8 mouse cellular contexts compared by ENCODE assay signal in the genomic region with DNA sequence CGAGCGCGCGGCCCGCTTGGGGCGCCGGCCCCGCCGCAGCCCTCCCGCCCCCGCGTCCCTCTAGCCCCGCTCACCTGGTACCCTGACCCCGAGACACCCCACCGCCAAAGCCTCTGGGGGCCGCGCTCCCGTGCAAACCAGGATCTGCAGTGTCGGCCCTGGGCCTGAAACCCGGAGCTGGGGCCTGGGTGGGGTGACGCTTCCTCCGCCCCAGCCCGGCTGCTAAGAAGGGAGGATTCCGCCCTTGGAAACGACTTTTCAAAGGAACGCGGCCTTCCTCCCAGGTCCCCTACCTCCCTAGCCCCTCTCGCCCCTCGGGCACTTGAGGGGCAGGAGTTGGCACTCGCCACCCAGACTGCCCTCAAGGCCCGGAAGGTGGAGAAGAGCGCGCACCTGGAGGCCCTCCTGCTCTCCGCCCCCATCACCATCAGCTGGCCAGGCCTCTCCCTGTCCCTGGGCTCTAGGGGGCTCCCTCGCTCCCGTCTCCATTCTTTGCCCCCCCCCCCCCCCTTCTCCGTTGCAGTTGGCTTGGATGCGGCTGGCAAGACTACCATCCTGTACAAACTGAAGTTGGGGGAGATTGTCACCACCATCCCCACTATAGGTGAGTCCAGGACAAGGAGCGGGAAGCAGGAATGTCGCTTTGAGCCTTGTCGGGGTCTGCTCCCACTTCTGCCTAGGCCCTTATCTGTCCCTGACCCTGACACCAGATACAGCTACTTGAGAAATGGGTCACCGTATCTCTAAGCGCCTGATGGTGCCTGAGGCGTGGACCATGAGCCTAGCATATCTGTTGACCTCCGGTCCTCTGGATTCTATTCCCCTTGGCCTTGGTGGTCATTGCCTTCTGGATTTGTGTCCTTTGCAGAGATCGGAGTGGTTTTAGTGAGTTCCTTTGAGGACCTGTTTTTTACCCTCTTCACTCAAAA. TPM values are rescaled to one million over a fixed set of nuclear protein-coding genes. Genes with fewer than 3 reads are reported as not detected.
DNase-seq lines count a peak whose midpoint lies in the region; ATAC-seq and TF ChIP-seq lines count a peak whose summit lies in the region.

No protein-coding gene starts in this region.

- H3K27me3 ChIP-seq in erythroblast, embryonic 14.5 days (ENCODE audit: control insufficient read depth), result no peaks in the 10 kb centered on the region
- H3K27me3 ChIP-seq in heart, postnatal 0 days (ENCODE audit: control insufficient read depth, insufficient read depth, low read length), result no peaks in the 10 kb centered on the region
- H3K27me3 ChIP-seq in lung, embryonic 15.5 days, result no peaks in the 10 kb centered on the region

- no peak for TF ChIP-seq CTCF in bone marrow, adult 2 months (IDR thresholded peaks at IDR 0.05; ENCODE audit: control insufficient read depth, insufficient read depth, low read length)
- 0 out of 2 replicates have a peak, but pooled peaks have one; percentile 8 for TF ChIP-seq CTCF in heart, postnatal 0 days (IDR thresholded peaks at IDR 0.05; ENCODE audit: low read depth)

- H3K4me3 ChIP-seq in bone marrow, adult 2 months (replicated peaks; ENCODE audit: control insufficient read depth, low read depth, low read length), result peak overlapping the region; percentile 97
- H3K4me3 ChIP-seq in erythroblast, embryonic 14.5 days (replicated peaks), result peak overlapping the region; percentile 79
- peak overlapping the region; percentile 100 for H3K4me3 ChIP-seq in heart, postnatal 0 days (ENCODE audit: low read depth, low read length)
- H3K4me3 ChIP-seq in lung, embryonic 15.5 days, result peak overlapping the region; percentile 92

- TF ChIP-seq EP300 in heart, postnatal 0 days (IDR thresholded peaks at IDR 0.05; ENCODE audit: low read depth), result no peak

- peak; percentile 21 for TF ChIP-seq POLR2A in bone marrow, adult 2 months (IDR thresholded peaks at IDR 0.05; ENCODE audit: borderline replicate concordance, control insufficient read depth, low read depth, low read length)

- peaks cover 65% of the 10 kb centered on the region for H3K36me3 ChIP-seq in erythroblast, embryonic 14.5 days (ENCODE audit: control insufficient read depth)
- peaks cover 18% of the 10 kb centered on the region for H3K36me3 ChIP-seq in heart, postnatal 0 days (replicated peaks; ENCODE audit: control insufficient read depth, insufficient read depth, low read length)
- H3K36me3 ChIP-seq in lung, embryonic 15.5 days, result peaks cover 21% of the 10 kb centered on the region

- WGBS in bone marrow, adult 2 months, result 10% methylated on average over 46 of the region's 46 CpGs
- WGBS in heart, postnatal 0 days, result 6% methylated on average over 29 of the region's 46 CpGs
- 6% methylated on average over 44 of the region's 46 CpGs for WGBS in lung, embryonic 15.5 days

- H3K4me2 ChIP-seq in heart, postnatal 0 days (ENCODE audit: low read depth, low read length), result peak overlapping the region; percentile 84
- peak overlapping the region; percentile 62 for H3K4me2 ChIP-seq in lung, embryonic 15.5 days

- ATAC-seq in heart, postnatal 0 days (ENCODE audit: insufficient read depth, low read depth), result peak; percentile 32
- ATAC-seq in lung, embryonic 15.5 days (ENCODE audit: borderline replicate concordance, extremely low read depth, low FRiP score, low TSS enrichment), result peak; percentile 49

- no peaks in the 10 kb centered on the region; the same call in none of the 2 replicates for H3K4me1 ChIP-seq in bone marrow, adult 2 months (ENCODE audit: control insufficient read depth, insufficient read depth, low read length)
- peaks cover 71% of the 10 kb centered on the region for H3K4me1 ChIP-seq in erythroblast, embryonic 14.5 days (ENCODE audit: control insufficient read depth)
- H3K4me1 ChIP-seq in heart, postnatal 0 days (ENCODE audit: control insufficient read depth, insufficient read depth), result peaks cover 33% of the 10 kb centered on the region
- peaks cover 34% of the 10 kb centered on the region for H3K4me1 ChIP-seq in lung, embryonic 15.5 days

- H3K9ac ChIP-seq in heart, postnatal 0 days (replicated peaks; ENCODE audit: low read depth, low read length), result peak overlapping the region; percentile 98
- peak overlapping the region; percentile 97 for H3K9ac ChIP-seq in lung, embryonic 15.5 days

- DNase-seq in CD8-positive naive resting alpha-beta T cell, adult 2 months (ENCODE audit: low read depth in 2 of 2, low spot score in 2 of 2), result peak; percentile 24 to 47
- DNase-seq in heart, postnatal 0 days (ENCODE audit: low spot score), result peak; percentile 40
- peak; percentile 62 to 76 for DNase-seq in kidney, postnatal 4 days
- peak; percentile 50 for DNase-seq in ovary, postnatal 10 days (ENCODE audit: low spot score)
- DNase-seq in thymus, postnatal 10 days (ENCODE audit: low spot score in 2 of 2), result peak; percentile 53 to 58

- H3K9me3 ChIP-seq in erythroblast, embryonic 14.5 days (ENCODE audit: control insufficient read depth, low read length), result no peaks in the 10 kb centered on the region
- H3K9me3 ChIP-seq in heart, postnatal 0 days (replicated peaks; ENCODE audit: control insufficient read depth, low read length), result no peaks in the 10 kb centered on the region
- H3K9me3 ChIP-seq in lung, embryonic 15.5 days, result no peaks in the 10 kb centered on the region

- H3K27ac ChIP-seq in bone marrow, adult 2 months (ENCODE audit: control insufficient read depth, insufficient read depth, low read depth, low read length, poor library complexity), result peak overlapping the region; percentile 88
- peak overlapping the region; percentile 86 for H3K27ac ChIP-seq in heart, postnatal 0 days (ENCODE audit: low read depth)
- peak overlapping the region; percentile 84 for H3K27ac ChIP-seq in lung, embryonic 15.5 days

RNA-seq across cellular contexts. Expression of a gene that starts 0.7 kb away (rescaled TPM):
- polyA plus RNA-seq in bone marrow, adult 2 months (2011; ENCODE audit: insufficient read depth, insufficient read length, low replicate concordance, missing spikeins), result 529 and 753 TPM in 2 replicates
- polyA plus RNA-seq in erythroblast, embryonic 14.5 days (2012), result 560 and 598 TPM in 2 replicates
- 219 and 253 TPM in 2 replicates for total RNA-seq in heart, postnatal 0 days (2014; rRNA removed; ENCODE audit: low replicate concordance)
- 235 and 240 TPM in 2 replicates for polyA plus RNA-seq in heart, postnatal 0 days (2015; fragmentation: Nextera tagmentation; extraction: Ambion mirVana)
- polyA plus RNA-seq in lung, embryonic 15.5 days (2015; fragmentation: Nextera tagmentation; extraction: Ambion mirVana), result 373 and 387 TPM in 2 replicates

RNA-seq across cellular contexts. Expression of a gene that starts 3.6 kb away (rescaled TPM):
- not detected in 2 replicates for polyA plus RNA-seq in bone marrow, adult 2 months (2011; ENCODE audit: insufficient read depth, insufficient read length, low replicate concordance, missing spikeins)
- polyA plus RNA-seq in erythroblast, embryonic 14.5 days (2012), result 0.06 TPM in 1 of 2 replicates, not detected in the other
- not detected in 2 replicates for total RNA-seq in heart, postnatal 0 days (2014; rRNA removed; ENCODE audit: low replicate concordance)
- polyA plus RNA-seq in heart, postnatal 0 days (2015; fragmentation: Nextera tagmentation; extraction: Ambion mirVana), result not detected in 2 replicates
- not detected in 2 replicates for polyA plus RNA-seq in lung, embryonic 15.5 days (2015; fragmentation: Nextera tagmentation; extraction: Ambion mirVana)

RNA-seq across cellular contexts. Expression of a gene that starts 4.2 kb away (rescaled TPM):
- 6.8 and 7.0 TPM in 2 replicates for polyA plus RNA-seq in bone marrow, adult 2 months (2011; ENCODE audit: insufficient read depth, insufficient read length, low replicate concordance, missing spikeins)
- 0.48 and 0.64 TPM in 2 replicates for polyA plus RNA-seq in erythroblast, embryonic 14.5 days (2012)
- total RNA-seq in heart, postnatal 0 days (2014; rRNA removed; ENCODE audit: low replicate concordance), result 5.9 and 6.4 TPM in 2 replicates
- 4.2 and 4.3 TPM in 2 replicates for polyA plus RNA-seq in heart, postnatal 0 days (2015; fragmentation: Nextera tagmentation; extraction: Ambion mirVana)
- polyA plus RNA-seq in lung, embryonic 15.5 days (2015; fragmentation: Nextera tagmentation; extraction: Ambion mirVana), result 10.3 and 12.1 TPM in 2 replicates

RNA-seq across cellular contexts. Expression of a gene that starts 25.1 kb away (rescaled TPM):
- not detected in 2 replicates for polyA plus RNA-seq in bone marrow, adult 2 months (2011; ENCODE audit: insufficient read depth, insufficient read length, low replicate concordance, missing spikeins)
- not detected in 2 replicates for polyA plus RNA-seq in erythroblast, embryonic 14.5 days (2012)
- total RNA-seq in heart, postnatal 0 days (2014; rRNA removed; ENCODE audit: low replicate concordance), result not detected in 2 replicates
- not detected in 2 replicates for polyA plus RNA-seq in heart, postnatal 0 days (2015; fragmentation: Nextera tagmentation; extraction: Ambion mirVana)
- not detected in 2 replicates for polyA plus RNA-seq in lung, embryonic 15.5 days (2015; fragmentation: Nextera tagmentation; extraction: Ambion mirVana)

RNA-seq across cellular contexts. Expression of a gene that starts 26.2 kb away (rescaled TPM):
- polyA plus RNA-seq in bone marrow, adult 2 months (2011; ENCODE audit: insufficient read depth, insufficient read length, low replicate concordance, missing spikeins), result 10.0 and 10.3 TPM in 2 replicates
- polyA plus RNA-seq in erythroblast, embryonic 14.5 days (2012), result 0.97 and 1.7 TPM in 2 replicates
- total RNA-seq in heart, postnatal 0 days (2014; rRNA removed; ENCODE audit: low replicate concordance), result 18.6 and 19.5 TPM in 2 replicates
- 11.0 and 12.7 TPM in 2 replicates for polyA plus RNA-seq in heart, postnatal 0 days (2015; fragmentation: Nextera tagmentation; extraction: Ambion mirVana)
- 16.5 and 23.3 TPM in 2 replicates for polyA plus RNA-seq in lung, embryonic 15.5 days (2015; fragmentation: Nextera tagmentation; extraction: Ambion mirVana)

Comparison
In these comparisons a context has a peak if more than half of its experiments do, and no peak if none do; other contexts are left out.
1. Peak in every context shown above with its lines: DNase-seq, ATAC-seq, H3K4me3 ChIP-seq and H3K27ac ChIP-seq.